In the genomic region with DNA sequence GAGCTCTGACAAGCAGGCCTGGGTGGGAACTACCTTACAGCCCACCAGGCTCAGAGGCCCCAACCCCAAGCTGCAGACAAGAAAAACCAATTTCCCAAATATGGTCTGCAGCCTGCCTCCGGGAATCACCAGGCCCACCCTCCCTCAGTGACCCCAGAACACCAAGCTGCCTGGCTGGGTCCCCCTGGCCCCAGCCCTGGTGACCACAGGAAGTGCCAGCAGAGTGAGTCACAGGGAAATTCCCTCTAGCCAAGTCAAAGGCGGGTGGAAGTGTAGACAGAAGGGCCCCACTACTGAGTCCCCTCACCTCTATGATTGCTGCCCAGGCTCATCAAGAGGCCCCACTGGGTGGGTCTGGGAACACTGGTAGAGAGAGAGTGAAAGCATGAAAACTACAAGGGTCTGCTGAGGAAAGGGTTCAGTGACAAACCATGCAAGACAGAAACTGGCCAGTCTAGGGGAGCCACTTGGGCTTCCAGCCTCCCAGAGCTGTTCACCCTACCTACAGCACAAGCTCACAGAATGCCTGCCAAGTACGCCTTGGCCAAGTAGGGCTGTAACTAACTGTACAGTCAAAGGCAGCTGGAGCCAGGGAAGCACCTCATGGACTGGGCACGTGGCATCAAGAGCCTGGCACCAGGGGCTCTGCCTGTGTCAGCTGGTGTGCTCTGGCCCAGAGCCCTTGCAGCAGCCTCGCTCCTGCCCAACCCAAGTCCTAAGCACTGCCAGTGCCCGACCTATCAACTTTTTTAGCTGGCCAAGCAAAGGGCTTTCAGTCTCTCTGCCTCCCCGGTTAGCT, we compare ENCODE assay signal across 8 mouse cellular contexts. TPM values are rescaled to one million over a fixed set of nuclear protein-coding genes. Genes with fewer than 3 reads are reported as not detected.
DNase-seq lines count a peak whose midpoint lies in the region; ATAC-seq and TF ChIP-seq lines count a peak whose summit lies in the region.

No protein-coding gene starts in this region.

- peaks cover 97% of the 10 kb centered on the region for H3K79me2 ChIP-seq in myocyte (ENCODE audit: control insufficient read depth, insufficient read depth)

- no peaks in the 10 kb centered on the region for H3K9me3 ChIP-seq in limb, embryonic 11.5 days (ENCODE audit: control insufficient read depth, low read length)

- H3K36me3 ChIP-seq in limb, embryonic 11.5 days (ENCODE audit: control insufficient read depth, insufficient read depth, low read length) = no peaks in the 10 kb centered on the region; the same call in 1 of the 2 replicates
- peaks cover 12% of the 10 kb centered on the region for H3K36me3 ChIP-seq in myocyte (ENCODE audit: control insufficient read depth, insufficient read depth)

- no peaks in the 10 kb centered on the region for H3K27me3 ChIP-seq in limb, embryonic 11.5 days (ENCODE audit: control insufficient read depth, insufficient read depth, low read length)
- H3K27me3 ChIP-seq in myocyte (ENCODE audit: control insufficient read depth, insufficient read depth, insufficient read length) = no peaks in the 10 kb centered on the region

- ATAC-seq in common myeloid progenitor, adult 5-6 weeks (replicated peaks; ENCODE audit: low read depth, poor library complexity, severe bottlenecking) = peak; percentile 53; the same call in 1 of the 2 replicates
- no peak for ATAC-seq in limb, embryonic 11.5 days (ENCODE audit: insufficient number of reproducible peaks, low FRiP score, low TSS enrichment, low read depth)

- H3K9ac ChIP-seq in limb, embryonic 11.5 days (ENCODE audit: low read length) = no peak overlapping the region

- no peak overlapping the region for H3K4me3 ChIP-seq in limb, embryonic 11.5 days (ENCODE audit: low read depth, low read length)
- peak overlapping the region; percentile 9 for H3K4me3 ChIP-seq in myocyte

- DNase-seq in frontal cortex, adult 2 months (ENCODE audit: extremely low spot score in 1 of 2, low spot score in 1 of 2) = peak; percentile 68 to 69
- no peak for DNase-seq in frontal cortex, postnatal 14 days (ENCODE audit: low spot score in 2 of 2)
- DNase-seq in heart, adult 18-20 months = peak; percentile 86 to 92
- peak; percentile 88 for DNase-seq in kidney, adult 18-20 months
- peak; percentile 34 for DNase-seq in limb, embryonic 11.5 days (ENCODE audit: low spot score)
- DNase-seq in thymus, postnatal 10 days (ENCODE audit: low spot score in 2 of 2) = no peak

- no peak overlapping the region for H3K4me2 ChIP-seq in limb, embryonic 11.5 days (ENCODE audit: low read depth, severe bottlenecking)
- H3K4me2 ChIP-seq in myocyte (ENCODE audit: low read depth) = peak overlapping the region; percentile 99

- H3K27ac ChIP-seq in limb, embryonic 11.5 days (replicated peaks; ENCODE audit: low read depth, low read length) = peak overlapping the region; percentile 21; the same call in 1 of the 2 replicates

- WGBS in limb, embryonic 11.5 days = 63% methylated on average over 7 of the region's 7 CpGs

- TF ChIP-seq POLR2A in myocyte (IDR thresholded peaks at IDR 0.05; ENCODE audit: insufficient read length, low read depth) = peak; percentile 47

- peaks cover 14% of the 10 kb centered on the region for H3K4me1 ChIP-seq in limb, embryonic 11.5 days (ENCODE audit: control insufficient read depth, insufficient read depth, low read length)

- H3ac ChIP-seq in myocyte (ENCODE audit: control insufficient read depth, insufficient read length) = no peak overlapping the region

TF ChIP-seq in myocyte, 11 proteins besides CTCF, POLR2A, EP300 and RAD21:
- TF ChIP-seq REST (IDR thresholded peaks at IDR 0.05; ENCODE audit: insufficient read depth, insufficient read length) = no peak
- TF ChIP-seq MYOG (IDR thresholded peaks at IDR 0.05; ENCODE audit: control insufficient read depth in 1 of 3, insufficient read depth in 1 of 3, insufficient read length in 2 of 3, low read depth in 2 of 3) = peak; percentile 79 to 99 (median 95)
- peak; percentile 60 for TF ChIP-seq TCF12 (IDR thresholded peaks at IDR 0.05; ENCODE audit: insufficient read depth, poor library complexity, severe bottlenecking)
- no peak for TF ChIP-seq E2F4 (IDR thresholded peaks at IDR 0.05; ENCODE audit: insufficient read depth)
- peak; percentile 52 for TF ChIP-seq POLR2AphosphoS2 (IDR thresholded peaks at IDR 0.05; ENCODE audit: insufficient read length, low read depth)
- no peak for TF ChIP-seq CEBPB (IDR thresholded peaks at IDR 0.05; ENCODE audit: insufficient read depth, poor library complexity, severe bottlenecking)
- peak; percentile 56 for TF ChIP-seq MAX (IDR thresholded peaks at IDR 0.05; ENCODE audit: low read depth)
- TF ChIP-seq MYOD1 (IDR thresholded peaks at IDR 0.05; ENCODE audit: control insufficient read depth in 1 of 3, insufficient read length in 2 of 3, low read depth in 2 of 3) = peak in 2 of 3 experiments; percentile 93 to 95
- TF ChIP-seq USF1 (IDR thresholded peaks at IDR 0.05; ENCODE audit: low read depth) = peak; percentile 90
- TF ChIP-seq TCF3 (IDR thresholded peaks at IDR 0.05; ENCODE audit: insufficient read length, low read depth) = peak; percentile 34
- TF ChIP-seq SRF (IDR thresholded peaks at IDR 0.05; ENCODE audit: control insufficient read depth, insufficient read length, low read depth) = peak; percentile 97

RNA-seq across cellular contexts. Expression of a gene that starts 17.3 kb away (rescaled TPM):
- 42.1 and 44.2 TPM in 2 replicates for polyA plus RNA-seq in frontal cortex, adult 2 months (2012; rRNA removed)
- not detected in 2 replicates for total RNA-seq in common myeloid progenitor, adult 5-6 weeks (2017)
- 10 to 100 TPM; 18.9 to 19.1 TPM for total RNA-seq in heart, adult 18-20 months (2021)
- polyA plus RNA-seq in limb, embryonic 11.5 days (2014; fragmentation: Nextera tagmentation; extraction: Ambion mirVana) = 40.4 and 47.9 TPM in 2 replicates
- polyA plus RNA-seq in myocyte (2012; fragmentation: generic; extraction: Trizol) = 81.9 TPM

RNA-seq across cellular contexts. Expression of a gene that starts 35.5 kb away (rescaled TPM):
- 0.24 and 0.25 TPM in 2 replicates for polyA plus RNA-seq in frontal cortex, adult 2 months (2012; rRNA removed)
- not detected in 2 replicates for total RNA-seq in common myeloid progenitor, adult 5-6 weeks (2017)
- total RNA-seq in heart, adult 18-20 months (2021) = not detected
- polyA plus RNA-seq in limb, embryonic 11.5 days (2014; fragmentation: Nextera tagmentation; extraction: Ambion mirVana) = not detected in 2 replicates
- polyA plus RNA-seq in myocyte (2012; fragmentation: generic; extraction: Trizol) = 85.4 TPM

Comparison
In these comparisons a context has a peak if more than half of its experiments do, and no peak if none do; other contexts are left out.
1. DNase-seq: peak in frontal cortex, adult 2 months (2 of 2), heart, adult 18-20 months (2 of 2), kidney, adult 18-20 months (single experiment) and limb, embryonic 11.5 days (single experiment); none in frontal cortex, postnatal 14 days (0 of 2) and thymus, postnatal 10 days (0 of 2).
2. RNA of a gene that starts 35.5 kb away (polyA plus RNA-seq): 85.4 TPM in myocyte (single experiment); 0.24 to 0.25 TPM in frontal cortex, adult 2 months and not detected in limb, embryonic 11.5 days; every median in the first group is over 10 times any median in the second.